Mouse (Mus musculus) kidney, postnatal 0 days (tissue): Measurements from ENCODE around the gene Arhgef28. TPM values are rescaled to one million over a fixed set of nuclear protein-coding genes. Genes with fewer than 3 reads are reported as not detected.

Source experiments
- ATAC-seq: fragments of 200-750 bp; cut with Nextera tagmentation; replicated peaks from 2 replicates; pipeline ENCODE4 v1.8.0; 2017; ENCODE audit warnings: low read depth, moderate number of reproducible peaks, moderate TSS enrichment, moderate library complexity; ENCODE audit not compliant: low FRiP score
- DNase-seq: peaks from one replicate; pipeline ENCODE4 v3.0.0-alpha.2; 2016; ENCODE audit warnings: low spot score
- H3K27ac ChIP-seq: fragments of 300-500 bp; sonication (generic); 2 replicates; pipeline ENCODE4 v1.5.1; 2014; ENCODE audit warnings: mild to moderate bottlenecking
- H3K27me3 ChIP-seq: fragments of 300-500 bp; sonication (generic); 2 replicates; pipeline ENCODE4 v1.6.1; 2014; ENCODE audit warnings: low read length, mixed read lengths; ENCODE audit not compliant: insufficient read depth
- H3K36me3 ChIP-seq: fragments of 300-500 bp; sonication (generic); 2 replicates; pipeline ENCODE4 v1.6.1; 2014; ENCODE audit warnings: low read length, mixed read lengths; ENCODE audit not compliant: insufficient read depth
- H3K4me1 ChIP-seq: fragments of 300-500 bp; sonication (generic); replicated peaks from 2 replicates; pipeline ENCODE4 v1.6.1; 2014; ENCODE audit warnings: antibody characterized with exemption, low read length, mixed read lengths; ENCODE audit not compliant: insufficient read depth
- H3K4me2 ChIP-seq: fragments of 300-500 bp; sonication (generic); 2 replicates; pipeline ENCODE4 v1.6.1; 2014; ENCODE audit warnings: mild to moderate bottlenecking, low read length, moderate library complexity, mixed read lengths
- H3K4me3 ChIP-seq: fragments of 300-500 bp; sonication (generic); replicated peaks from 2 replicates; pipeline ENCODE4 v1.5.1; 2014; ENCODE audit warnings: low read depth, low read length
- H3K9ac ChIP-seq: fragments of 300-500 bp; sonication (generic); 2 replicates; pipeline ENCODE4 v1.6.1; 2014; ENCODE audit warnings: low read depth, low read length
- H3K9me3 ChIP-seq: fragments of 300-500 bp; sonication (generic); replicated peaks from 2 replicates; pipeline ENCODE4 v1.6.1; 2016; ENCODE audit warnings: low read length, inconsistent platforms, mixed read lengths
- CTCF ChIP-seq: IDR thresholded peaks from 2 replicates; pipeline ENCODE4 v1.5.1; 2016; ENCODE audit warnings: antibody characterized with exemption, low read depth, mild to moderate bottlenecking, moderate library complexity
- WGBS: fragments of 180-500 bp; shearing (Covaris S2); extraction: QIAGEN DNeasy Blood & Tissue Kit; methylation state at CpG from one replicate; pipeline ENCODE4 v1.1.7; 2014; 5-methylcytosine and 5-hydroxymethylcytosine counted together
- polyA plus RNA-seq: library from polyadenylated mRNA; unstranded; fragments of >200 nt; fragmentation: Nextera tagmentation; extraction: Ambion mirVana; gene quantifications from 2 replicates; pipeline ENCODE4 v1.2.1, GENCODE M21; 2015

The Arhgef28 gene
- polyA plus RNA-seq, 1 experiment from 2014 or later = 58.3 TPM

DNA sequence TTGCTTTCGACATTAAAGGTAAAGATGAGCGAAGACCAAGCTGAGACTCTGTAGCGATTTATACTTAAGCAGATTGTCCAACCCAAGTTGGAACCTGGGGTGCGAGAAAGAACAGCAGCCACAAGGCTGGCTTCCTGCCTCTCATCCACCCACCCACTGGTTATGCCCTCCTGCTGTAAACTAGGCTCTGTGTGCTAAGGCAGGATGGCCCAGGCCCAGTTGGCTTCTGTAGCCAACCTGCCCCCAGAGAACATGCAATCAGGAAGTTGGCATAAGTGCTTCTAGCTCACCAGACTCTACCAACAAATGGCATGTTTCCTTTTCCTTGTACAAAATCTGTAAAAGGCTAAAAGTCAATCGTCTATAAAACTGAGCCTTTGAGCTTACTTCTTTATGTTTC is 283.2 kb downstream of the Arhgef28 start:
- ATAC-seq (no peak), DNase-seq (no peak)
- Histone ChIP-seq H3K36me3 (peaks cover 4% of the 10 kb centered on the region; the same call in 1 of the 2 replicates), H3K9me3 (no peaks in the 10 kb centered on the region), H3K27me3 (no peaks in the 10 kb centered on the region), H3K4me3 (no peak overlapping the region), H3K27ac (no peak overlapping the region), H3K4me1 (peaks cover 3% of the 10 kb centered on the region; the same call in 1 of the 2 replicates), H3K4me2 (no peak overlapping the region), H3K9ac (no peak overlapping the region)
- WGBS = 94% methylated on average over 5 of the region's 5 CpGs
- TF ChIP-seq CTCF = no peak

DNA sequence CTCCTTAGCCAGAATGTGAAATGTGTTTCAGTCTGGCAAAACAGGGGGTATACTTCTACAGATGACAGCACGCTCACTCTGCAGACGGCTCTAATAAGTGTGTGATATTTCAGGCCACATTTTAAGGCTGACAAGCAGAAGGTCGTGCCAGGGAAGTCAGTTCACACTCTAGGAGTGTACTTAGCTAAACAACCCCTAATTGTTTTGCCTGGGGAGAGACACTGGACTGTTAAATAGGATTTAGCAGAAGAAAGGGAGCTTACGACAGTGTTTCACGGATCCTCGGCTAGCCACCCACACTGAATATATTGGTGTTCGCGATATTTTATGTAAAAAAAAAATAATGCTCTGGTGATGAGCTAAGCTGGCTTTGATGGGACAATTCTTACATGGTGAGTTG is 286.6 kb downstream of the Arhgef28 start:
- DNase-seq = peak; percentile 7
- WGBS = 36% methylated on average over 8 of the region's 8 CpGs
- H3K4me1 ChIP-seq = peaks cover 3% of the 10 kb centered on the region; the same call in 1 of the 2 replicates

DNA sequence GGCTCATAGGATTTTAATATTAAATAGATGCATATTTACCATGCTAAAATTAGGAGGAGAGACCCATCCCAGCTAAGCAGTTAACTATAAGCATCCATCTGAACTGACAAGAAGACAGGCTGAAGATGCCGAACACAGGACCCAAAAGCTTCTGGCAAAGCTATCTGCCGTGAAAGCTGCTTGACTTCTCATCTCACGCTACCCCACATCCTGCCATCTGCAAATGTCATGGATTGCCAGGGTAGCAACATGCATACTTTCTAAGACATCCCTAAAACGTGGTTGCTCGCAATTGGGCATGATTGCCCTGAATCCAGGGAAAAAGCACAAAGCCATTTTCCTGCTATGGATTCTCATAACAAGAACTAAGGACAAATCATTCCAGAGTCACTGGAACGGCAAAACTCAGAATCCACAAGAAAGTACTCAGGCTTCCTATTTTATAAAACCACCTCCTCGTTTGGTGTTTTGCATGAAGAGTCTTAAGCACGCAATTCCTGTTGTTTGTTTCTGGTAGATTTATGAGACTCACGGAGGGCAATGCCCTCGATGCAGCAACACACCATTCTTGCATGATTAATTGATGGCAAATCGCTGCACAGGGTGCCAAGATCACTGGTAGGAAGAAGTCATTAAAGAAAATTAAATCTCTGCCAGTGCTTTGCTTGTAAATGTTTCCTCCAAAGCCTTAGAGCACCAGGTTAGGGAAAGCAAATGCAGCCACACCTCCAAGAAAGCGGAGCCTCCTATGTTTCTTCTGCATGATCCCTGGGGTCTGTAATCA is 287.9 kb downstream of the Arhgef28 start:
- DNase-seq (peak; percentile 48), ATAC-seq (no peak; the same call in 1 of the 2 replicates)
- Histone ChIP-seq H3K9me3 (no peaks in the 10 kb centered on the region), H3K9ac (no peak overlapping the region), H3K4me1 (peaks cover 3% of the 10 kb centered on the region; the same call in 1 of the 2 replicates), H3K4me3 (no peak overlapping the region), H3K36me3 (peaks cover 7% of the 10 kb centered on the region; the same call in 1 of the 2 replicates), H3K27me3 (no peaks in the 10 kb centered on the region), H3K27ac (peak overlapping the region; percentile 22; the same call in 1 of the 2 replicates), H3K4me2 (no peak overlapping the region)
- 45% methylated on average over 12 of the region's 12 CpGs for WGBS
- TF ChIP-seq CTCF = no peak

More for the DNA sequence above, 286.6 kb downstream of the Arhgef28 start:
- TF ChIP-seq CTCF = no peak
- Histone ChIP-seq H3K4me2 (no peak overlapping the region), H3K36me3 (peaks cover 7% of the 10 kb centered on the region; the same call in 1 of the 2 replicates), H3K4me3 (no peak overlapping the region), H3K27me3 (no peaks in the 10 kb centered on the region), H3K9me3 (no peaks in the 10 kb centered on the region), H3K9ac (no peak overlapping the region), H3K27ac (no peak overlapping the region)
- no peak for ATAC-seq

DNA sequence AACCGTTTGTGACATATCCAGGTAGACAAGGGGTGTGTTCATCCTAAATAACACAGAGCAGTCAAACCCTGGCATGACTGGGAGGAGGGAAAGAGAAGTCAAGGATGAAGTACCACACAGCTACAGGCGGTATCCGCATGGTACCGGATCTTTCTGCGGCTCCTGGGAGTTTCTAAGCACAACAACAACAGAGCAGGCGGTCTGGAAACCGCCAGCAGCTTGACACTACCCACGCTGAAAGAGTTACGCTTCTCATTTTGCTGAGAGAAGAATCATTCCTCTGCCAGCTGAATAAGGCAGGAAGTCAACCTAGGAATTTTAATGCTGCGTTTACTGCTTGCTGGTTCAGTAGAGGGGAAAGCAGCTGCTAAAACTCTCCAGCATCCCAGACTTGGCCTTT is 295.2 kb downstream of the Arhgef28 start:
- WGBS = 5% methylated on average over 10 of the region's 10 CpGs
- Histone ChIP-seq H3K27me3 (no peaks in the 10 kb centered on the region), H3K4me2 (no peak overlapping the region), H3K4me1 (peaks cover 7% of the 10 kb centered on the region), H3K4me3 (no peak overlapping the region), H3K9me3 (no peaks in the 10 kb centered on the region), H3K36me3 (no peaks in the 10 kb centered on the region), H3K27ac (peak overlapping the region; percentile 50), H3K9ac (no peak overlapping the region)
- no peak for TF ChIP-seq CTCF
- ATAC-seq (peak; percentile 86), DNase-seq (peak; percentile 88)

DNA sequence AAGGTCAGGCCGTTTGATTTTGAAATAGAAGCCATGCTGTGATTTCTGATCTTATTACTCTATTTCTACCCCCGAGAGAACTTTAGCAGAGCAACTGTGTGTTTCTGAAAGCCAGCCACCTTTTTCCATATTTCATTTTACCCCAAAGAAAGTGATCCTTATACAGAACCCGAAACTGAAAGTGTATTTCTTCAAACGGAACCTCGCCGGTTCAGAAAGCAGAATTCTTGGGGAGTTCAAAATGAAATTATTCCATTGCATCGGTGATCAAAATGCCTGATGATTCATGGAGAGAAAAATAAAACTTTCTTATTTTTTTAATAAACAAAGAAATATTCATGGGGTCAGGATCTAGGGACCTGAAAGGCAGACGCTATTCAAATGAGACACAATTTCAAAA is 303.4 kb downstream of the Arhgef28 start:
- H3K4me2 ChIP-seq = no peak overlapping the region
- TF ChIP-seq CTCF = no peak
- H3K4me3 ChIP-seq = no peak overlapping the region
- H3K4me1 ChIP-seq = no peaks in the 10 kb centered on the region
- WGBS = 81% methylated on average over 8 of the region's 8 CpGs
- H3K27me3 ChIP-seq = no peaks in the 10 kb centered on the region
- ATAC-seq = no peak
- H3K27ac ChIP-seq = no peak overlapping the region
- H3K9me3 ChIP-seq = no peaks in the 10 kb centered on the region
- 0 out of 2 replicates have a peak, but pooled peaks cover 8% of the 10 kb centered on the region for H3K36me3 ChIP-seq
- no peak for DNase-seq
- no peak overlapping the region for H3K9ac ChIP-seq

DNA sequence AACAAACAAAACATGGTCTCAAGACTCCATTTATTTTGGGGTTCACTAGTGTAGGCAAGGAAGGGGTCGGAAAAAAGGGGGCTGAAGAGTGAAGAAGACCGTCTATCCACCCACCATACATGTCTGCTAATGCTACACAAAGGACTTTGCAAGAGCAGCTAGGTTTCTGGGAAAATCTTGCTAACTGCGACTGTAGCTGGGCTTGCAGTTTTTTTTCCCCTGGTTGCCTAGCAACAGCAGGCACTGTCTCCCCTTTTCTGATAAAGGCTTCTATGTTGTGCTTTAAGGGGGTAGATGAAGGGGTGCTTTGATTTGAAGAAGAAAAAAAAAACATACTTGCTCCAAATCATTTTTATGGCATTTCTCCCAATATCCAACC is 305.9 kb downstream of the Arhgef28 start:
- Histone ChIP-seq H3K9me3 (no peaks in the 10 kb centered on the region), H3K36me3 (0 out of 2 replicates have a peak, but pooled peaks cover 8% of the 10 kb centered on the region), H3K27ac (no peak overlapping the region), H3K4me3 (no peak overlapping the region), H3K4me1 (no peaks in the 10 kb centered on the region), H3K27me3 (no peaks in the 10 kb centered on the region), H3K4me2 (no peak overlapping the region), H3K9ac (no peak overlapping the region)
- DNase-seq (no peak), ATAC-seq (no peak)
- TF ChIP-seq CTCF = no peak
- 53% methylated on average over 3 of the region's 3 CpGs for WGBS
